Mouse (Mus musculus) intestine, embryonic 14.5 days (tissue): ENCODE measurements around the gene Macf1. TPM values are rescaled to one million over a fixed set of nuclear protein-coding genes. Genes with fewer than 3 reads are reported as not detected.

Experiments used
- ATAC-seq: fragments of 200-750 bp; cut with Nextera tagmentation; replicated peaks from 2 replicates; pipeline ENCODE4 v1.8.0; 2017; ENCODE audit warnings: low read depth, moderate number of reproducible peaks, moderate TSS enrichment, moderate library complexity; ENCODE audit not compliant: low FRiP score, low TSS enrichment
- DNase-seq: peaks from one replicate; pipeline ENCODE4 v3.0.0-alpha.2; 2018; ENCODE audit warnings: low spot score
- H3K27ac ChIP-seq: fragments of 300-500 bp; sonication (generic); 2 replicates; pipeline ENCODE4 v1.5.1; 2014; ENCODE audit warnings: low read depth, mild to moderate bottlenecking, control low read depth
- H3K27me3 ChIP-seq: fragments of 300-500 bp; sonication (generic); replicated peaks from 2 replicates; pipeline ENCODE4 v1.6.1; 2014; ENCODE audit warnings: low read length, control low read depth; ENCODE audit not compliant: control insufficient read depth, insufficient read depth
- H3K36me3 ChIP-seq: fragments of 300-500 bp; sonication (generic); 2 replicates; pipeline ENCODE4 v1.6.1; 2014; ENCODE audit warnings: low read length, control low read depth; ENCODE audit not compliant: control insufficient read depth, insufficient read depth
- H3K4me1 ChIP-seq: fragments of 300-500 bp; sonication (generic); replicated peaks from 2 replicates; pipeline ENCODE4 v1.6.1; 2014; ENCODE audit warnings: low read length, control low read depth, mixed read lengths; ENCODE audit not compliant: control insufficient read depth, insufficient read depth
- H3K4me2 ChIP-seq: fragments of 300-500 bp; sonication (generic); 2 replicates; pipeline ENCODE4 v1.6.1; 2014; ENCODE audit warnings: low read length
- H3K4me3 ChIP-seq: fragments of 300-500 bp; sonication (generic); 2 replicates; pipeline ENCODE4 v1.5.1; 2014; ENCODE audit warnings: low read depth, low read length, control low read depth, mixed read lengths
- H3K9ac ChIP-seq: fragments of 300-500 bp; sonication (generic); 2 replicates; pipeline ENCODE4 v1.6.1; 2014; ENCODE audit warnings: mild to moderate bottlenecking, low read length
- H3K9me3 ChIP-seq: fragments of 300-500 bp; sonication (generic); 2 replicates; pipeline ENCODE4 v1.6.1; 2016; ENCODE audit warnings: low read length, control low read depth; ENCODE audit not compliant: control insufficient read depth
- WGBS: fragments of 180-500 bp; shearing (Covaris S2); extraction: QIAGEN DNeasy Blood & Tissue Kit; methylation state at CpG from one replicate; pipeline ENCODE4 v1.1.7; 2014; 5-methylcytosine and 5-hydroxymethylcytosine counted together
- microRNA-seq: library from miRNA; unstranded; fragments of <30 nt; microRNA quantifications from one replicate; pipeline ENCODE4, GENCODE M21; 2016
- polyA plus RNA-seq: library from polyadenylated mRNA; unstranded; fragments of >200 nt; fragmentation: Nextera tagmentation; extraction: Ambion mirVana; gene quantifications from 2 replicates; pipeline ENCODE4 v1.2.1, GENCODE M21; 2014

Gene Macf1
- polyA plus RNA-seq, 1 experiment from 2014 or later: 64.7 TPM

- no peaks in the 10 kb centered on the region for H3K36me3 ChIP-seq
- no peaks in the 10 kb centered on the region for H3K9me3 ChIP-seq
- no peaks in the 10 kb centered on the region for H3K4me1 ChIP-seq
- H3K27ac ChIP-seq: no peak overlapping the region
- H3K9ac ChIP-seq: no peak overlapping the region
- no peak overlapping the region for H3K4me3 ChIP-seq
- no peak overlapping the region for H3K4me2 ChIP-seq
- WGBS: 66% methylated on average over 7 of the region's 7 CpGs
- DNase-seq (no peak), ATAC-seq (no peak)
- no peaks in the 10 kb centered on the region for H3K27me3 ChIP-seq
Measured at GRCm38 (mm10) chr4:123311845-123312244, 372.3 kb downstream of the Macf1 start.

- H3K4me3 ChIP-seq: no peak overlapping the region
- H3K27me3 ChIP-seq: no peaks in the 10 kb centered on the region
- WGBS: 37% methylated on average over 3 of the region's 3 CpGs
- no peak overlapping the region for H3K4me2 ChIP-seq
- no peak overlapping the region for H3K27ac ChIP-seq
- no peaks in the 10 kb centered on the region for H3K4me1 ChIP-seq
- 0 out of 2 replicates have a peak, but pooled peaks cover 4% of the 10 kb centered on the region for H3K9me3 ChIP-seq
- DNase-seq: no peak
- no peak overlapping the region for H3K9ac ChIP-seq
- peaks cover 6% of the 10 kb centered on the region for H3K36me3 ChIP-seq
- ATAC-seq: no peak
Measured at GRCm38 (mm10) chr4:123308292-123308691, 375.9 kb downstream of the Macf1 start.

- H3K27me3 ChIP-seq: no peaks in the 10 kb centered on the region
- H3K4me2 ChIP-seq: no peak overlapping the region
- no peaks in the 10 kb centered on the region for H3K4me1 ChIP-seq
- no peak for ATAC-seq
- 0 out of 2 replicates have a peak, but pooled peaks cover 4% of the 10 kb centered on the region for H3K9me3 ChIP-seq
- whole genome bisulfite sequencing: 88% methylated on average over 10 of the region's 10 CpGs
- no peak overlapping the region for H3K4me3 ChIP-seq
- H3K9ac ChIP-seq: no peak overlapping the region
- no peak for DNase-seq
- H3K36me3 ChIP-seq: peaks cover 19% of the 10 kb centered on the region
- no peak overlapping the region for H3K27ac ChIP-seq
Measured at GRCm38 (mm10) chr4:123306999-123307398, 377.2 kb downstream of the Macf1 start.

GRCm38 (mm10) chr4:123305789-123306188, 378.4 kb downstream of the Macf1 start:
- Histone ChIP-seq H3K36me3 (peaks cover 29% of the 10 kb centered on the region), H3K27ac (no peak overlapping the region), H3K9ac (no peak overlapping the region), H3K4me2 (no peak overlapping the region), H3K4me3 (no peak overlapping the region), H3K9me3 (0 out of 2 replicates have a peak, but pooled peaks cover 4% of the 10 kb centered on the region), H3K27me3 (no peaks in the 10 kb centered on the region), H3K4me1 (no peaks in the 10 kb centered on the region)
- ATAC-seq (peak; percentile 48; the same call in 1 of the 2 replicates), DNase-seq (peak; percentile 71)
- 34% methylated on average over 3 of the region's 3 CpGs for WGBS

Small RNA genes lying within 50 kb of the gene (microRNA-seq; reads per million reads assigned to microRNA genes)
- gene Mir6398: not detected

Other genes with a start within 250 kb of the Macf1 start
- gene Ndufs5, start 33.8 kb upstream of the Macf1 start, polyA plus RNA-seq: 306 and 321 TPM in 2 replicates
- gene Akirin1, start 66.0 kb upstream of the Macf1 start, polyA plus RNA-seq: 47.3 and 48.4 TPM in 2 replicates
- 1.3 and 1.4 TPM in 2 replicates for gene Rhbdl2, start 103.5 kb upstream of the Macf1 start, polyA plus RNA-seq
- gene 4933427I04Rik, start 175.3 kb upstream of the Macf1 start, polyA plus RNA-seq: 0.19 TPM in 1 of 2 replicates, not detected in the other
- 86.5 and 97.8 TPM in 2 replicates for gene Mycbp, start 220.5 kb upstream of the Macf1 start, polyA plus RNA-seq
- gene Rragc, start 233.1 kb upstream of the Macf1 start, polyA plus RNA-seq: 50.6 and 51.9 TPM in 2 replicates
- 0.48 TPM in 1 of 2 replicates, not detected in the other for gene 4930535I16Rik, start 233.7 kb upstream of the Macf1 start, polyA plus RNA-seq